Mouse (Mus musculus): ENCODE measurements around the gene Ilk.

DNA sequence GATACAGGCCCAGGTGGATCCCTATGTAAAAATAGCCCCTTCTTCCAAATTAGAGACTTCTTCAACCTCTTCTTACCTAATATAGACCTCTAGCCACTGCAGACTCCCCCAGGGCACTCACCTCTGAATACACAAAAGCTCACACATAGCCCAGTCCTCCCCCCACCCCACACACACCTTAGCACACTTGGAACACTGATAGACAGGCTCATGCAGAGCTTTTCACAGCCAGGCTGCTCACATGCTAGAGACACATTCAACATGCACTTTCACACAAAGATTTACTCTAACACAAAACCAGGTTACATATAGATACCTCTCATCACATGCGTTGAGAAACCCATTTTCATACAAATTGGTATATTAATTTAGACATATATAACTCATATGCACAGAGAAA lies 40.9 kb downstream of the Ilk start:
- no peak for TF ChIP-seq CTCF (IDR thresholded peaks at IDR 0.05; ENCODE audit: low read depth)
- TF ChIP-seq EP300 (optimal IDR thresholded peaks at IDR 0.05): no peak
